Mouse (Mus musculus) frontal cortex, adult 2 months (tissue): Measurements from ENCODE around the gene Dok4. TPM values are rescaled to one million over a fixed set of nuclear protein-coding genes. Genes with fewer than 3 reads are reported as not detected.

Experiments
- DNase-seq, 2 experiments: peaks; one replicate each; pipeline ENCODE4 v3.0.0; 2022; ENCODE audit warnings: low spot score in 1 of 2; ENCODE audit errors: extremely low spot score in 1 of 2
- polyA plus RNA-seq: library from polyadenylated mRNA; depleted of rRNA; stranded (reverse); fragments of >200 nt; gene quantifications from 2 replicates; pipeline ENCODE4 v1.2.3, GENCODE M21; 2012; rRNA removed

Gene Dok4
- 19.4 and 21.0 TPM in 2 replicates for polyA plus RNA-seq

GRCm38 (mm10) chr8:94876197-94876730, at the start of gene Dok4:
Gene Dok4 (minus strand): TSS chr8:94876330.
- DNase-seq, result peak in 1 of 2 experiments; percentile 76

DNA sequence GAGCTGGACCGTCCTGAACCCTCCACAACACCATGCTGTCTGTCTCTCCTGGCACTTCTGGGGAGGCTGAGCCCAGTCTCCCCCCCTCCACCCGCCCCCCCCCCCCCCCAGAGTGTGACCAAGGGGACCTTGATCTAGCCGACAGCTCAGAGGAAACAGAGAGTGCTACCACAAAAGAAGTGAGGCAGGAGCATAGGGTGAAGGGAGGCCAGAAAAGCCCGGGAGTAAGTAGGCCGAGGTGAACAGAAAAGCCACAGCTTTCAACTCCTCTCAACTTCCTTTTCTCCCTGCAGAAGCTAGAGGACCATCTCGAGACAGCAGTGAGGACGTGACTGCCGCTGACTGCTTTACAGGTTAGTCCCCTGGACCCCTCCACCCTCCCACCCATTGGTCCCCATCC, 47.3 kb upstream of the Dok4 start, which contains the start of gene Adgrg5:
TSS of gene Adgrg5 (plus strand) at position 290 of the 400 bp plus-strand sequence.
- DNase-seq, result no peak

GRCm38 (mm10) chr8:94922602-94923001, 46.5 kb upstream of the Dok4 start:
- no peak for DNase-seq

DNA sequence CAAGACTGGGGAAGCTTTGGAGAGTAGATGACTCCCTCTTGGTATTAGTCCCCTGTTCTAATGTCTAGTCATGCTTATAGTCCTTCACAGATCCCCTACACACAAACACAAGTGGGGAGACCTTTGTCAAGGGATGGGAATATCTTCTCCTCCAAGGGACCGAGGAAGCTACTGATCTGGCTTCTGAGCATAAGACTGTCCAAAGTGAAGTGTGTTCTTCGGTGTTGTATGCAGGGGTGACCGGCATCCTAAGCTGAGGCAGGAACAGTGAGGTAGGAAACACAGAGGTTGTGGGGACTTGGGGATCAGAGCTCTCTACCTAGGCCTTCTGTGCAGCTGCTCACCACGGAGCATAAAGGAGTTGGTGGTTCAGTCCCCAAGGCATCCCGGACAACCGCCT, 46.0 kb upstream of the Dok4 start:
- no peak for DNase-seq

DNA sequence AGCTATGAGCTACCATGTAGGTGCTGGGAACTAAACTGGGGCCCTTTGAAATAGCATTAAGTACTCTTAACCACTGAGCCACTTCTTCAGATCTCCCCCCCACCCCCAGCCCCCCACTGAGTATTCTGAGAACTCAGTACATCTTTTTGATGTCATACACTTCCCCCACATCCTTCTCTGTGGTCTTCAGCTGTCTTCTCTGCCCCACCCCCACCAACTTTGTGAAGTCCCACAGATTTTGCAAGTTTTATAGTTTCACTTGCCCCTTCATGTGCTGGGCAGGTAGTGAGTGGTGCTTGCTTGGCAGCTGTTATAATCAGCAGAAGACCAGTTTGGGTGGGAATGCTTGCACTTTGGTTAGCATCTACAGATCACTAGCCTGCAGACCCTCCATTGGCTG, 43.1 kb upstream of the Dok4 start:
- DNase-seq, result no peak

- DNase-seq, result no peak
Measured at GRCm38 (mm10) chr8:94917851-94918495, 41.8 kb upstream of the Dok4 start, which contains the start of gene Ccdc102a. Gene Ccdc102a (minus strand): TSS chr8:94918098.

DNA sequence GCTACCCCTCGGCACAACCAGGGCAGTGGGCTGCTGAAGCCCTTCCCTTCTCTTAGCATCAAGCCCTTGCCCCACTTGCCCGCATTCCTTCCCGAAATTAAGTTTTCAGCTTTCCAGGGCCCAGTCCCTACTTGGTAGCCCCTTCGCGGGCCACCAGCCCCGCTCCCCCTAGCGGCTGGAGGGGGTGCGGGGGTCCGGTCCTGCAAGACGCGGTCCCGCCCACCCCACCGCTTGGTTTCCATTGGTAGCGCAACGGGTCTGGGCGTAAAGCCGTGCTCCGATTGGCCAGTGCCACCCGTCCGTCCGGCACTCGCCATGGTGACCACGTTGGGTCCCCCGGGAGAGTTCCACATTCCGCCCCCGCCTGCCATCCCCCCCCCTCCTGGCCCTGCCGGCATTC, 41.2 kb upstream of the Dok4 start:
- DNase-seq, result peak; percentile 36 to 68

DNA sequence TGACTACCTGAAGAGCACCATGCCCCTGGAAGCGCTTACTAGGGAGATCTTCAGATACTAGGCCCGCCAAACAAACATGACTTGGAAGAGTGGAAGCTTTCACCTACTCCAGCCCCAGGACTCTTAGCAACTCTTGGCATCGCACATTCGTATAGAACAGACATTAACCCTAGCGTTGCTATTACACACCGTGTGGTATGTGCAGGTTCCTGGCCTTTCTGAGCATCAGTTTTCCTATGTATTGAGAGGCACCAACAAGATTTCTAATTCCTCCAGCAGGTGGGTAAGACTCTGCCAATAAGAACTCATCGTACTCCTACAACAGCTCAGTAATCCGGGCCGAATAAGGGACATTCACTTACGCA, 40.8 kb upstream of the Dok4 start:
- no peak for DNase-seq

DNA sequence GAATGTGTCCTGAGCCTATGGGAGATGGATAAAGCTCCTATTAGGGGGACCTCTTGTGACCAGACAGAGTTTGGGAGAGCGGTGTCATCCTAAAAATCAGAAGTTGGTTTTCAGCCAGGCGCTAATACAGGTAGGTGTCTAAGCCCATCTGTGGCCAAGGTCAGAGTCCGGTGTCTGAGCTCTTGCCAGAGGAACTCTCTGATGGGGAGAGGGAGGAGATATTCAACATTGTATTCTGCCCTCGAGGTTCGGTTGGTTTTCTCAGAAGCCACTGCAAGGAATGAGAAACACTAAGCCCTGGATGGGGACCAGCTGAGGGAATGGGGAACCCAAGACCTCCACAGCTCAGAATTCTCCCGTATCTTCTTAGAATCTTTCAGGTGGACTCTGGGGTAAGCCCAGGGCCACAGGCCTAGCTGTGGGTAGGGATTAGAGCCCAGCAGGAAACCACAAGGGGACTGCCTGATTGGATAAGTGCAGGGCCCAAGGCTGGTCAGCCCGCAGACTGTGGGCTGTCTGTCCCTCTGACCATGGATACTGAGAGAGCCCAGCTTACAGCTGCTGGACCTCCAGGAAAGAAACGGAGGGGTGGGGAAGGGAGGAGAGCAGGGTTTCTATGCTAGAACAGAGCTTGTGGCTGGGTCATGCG, 40.3 kb upstream of the Dok4 start:
- no peak for DNase-seq

DNA sequence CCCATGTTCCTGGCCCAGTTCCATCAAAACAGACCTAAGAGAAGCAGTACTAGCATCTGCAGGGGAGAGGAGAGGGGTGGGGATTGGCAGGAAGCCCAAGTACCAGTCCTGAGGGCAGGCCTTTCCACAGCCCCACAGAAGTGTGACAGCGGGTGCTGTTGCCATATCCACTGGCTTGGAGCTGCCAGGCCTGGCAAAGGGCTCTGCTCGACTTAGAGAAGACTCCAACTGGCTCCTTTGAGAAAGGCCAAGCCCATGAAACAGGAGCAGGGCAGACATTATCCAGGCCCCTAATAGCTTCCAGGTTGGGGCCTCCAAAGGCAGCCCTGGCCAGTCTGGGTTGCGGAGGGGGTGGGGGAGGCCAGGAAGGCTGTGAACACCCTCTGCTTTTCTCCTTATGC, 38.6 kb upstream of the Dok4 start:
- DNase-seq, result no peak

DNA sequence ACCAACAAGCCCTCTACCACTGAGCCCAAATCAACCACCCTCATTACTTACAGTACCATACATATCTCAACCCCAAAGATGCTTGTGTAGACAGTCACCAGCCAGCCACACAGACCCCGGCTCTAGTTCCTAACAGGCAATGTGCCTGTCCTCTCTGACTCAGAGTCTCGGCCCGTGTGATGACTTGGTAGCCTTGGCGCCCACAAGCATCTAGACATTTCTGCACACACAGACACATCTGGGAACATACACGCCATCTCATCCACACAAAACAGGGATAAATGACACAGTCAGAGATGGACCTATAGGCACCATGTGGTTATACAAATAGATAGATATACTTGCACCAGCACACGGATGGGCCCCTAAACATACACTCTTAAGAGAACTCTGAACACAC, 38.1 kb upstream of the Dok4 start:
- DNase-seq, result no peak

DNA sequence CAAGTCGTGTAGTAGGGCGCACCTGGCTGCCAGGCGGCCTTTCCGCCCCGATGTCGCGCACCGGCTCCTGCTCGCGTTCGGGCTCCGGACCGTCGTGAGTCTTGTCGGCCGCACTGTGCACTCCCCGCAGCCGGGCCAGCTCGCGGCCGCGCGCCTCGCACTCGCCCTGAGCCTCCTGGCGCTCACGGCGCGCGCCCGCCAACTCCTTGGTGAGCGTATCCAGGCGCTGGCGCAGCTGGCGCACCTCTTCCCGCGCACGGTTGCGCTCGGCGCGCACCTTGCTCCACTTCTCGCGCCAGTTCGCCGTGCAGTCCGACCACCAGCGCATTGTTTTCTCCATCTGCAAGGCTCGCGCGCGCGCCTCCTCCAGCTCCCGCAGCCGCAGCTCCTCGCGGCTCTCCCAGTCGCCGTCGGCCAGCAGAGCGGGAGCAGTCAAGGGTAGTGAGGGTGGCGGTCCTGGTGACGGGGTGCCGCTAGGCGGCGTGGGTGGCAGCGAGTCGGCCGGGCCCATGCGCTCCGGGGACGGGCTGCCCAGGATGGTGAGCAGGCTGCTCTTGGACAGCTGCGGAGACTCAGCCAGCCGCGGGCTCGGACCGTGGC, 37.0 kb upstream of the Dok4 start:
- peak in 1 of 2 experiments; percentile 47 for DNase-seq

DNA sequence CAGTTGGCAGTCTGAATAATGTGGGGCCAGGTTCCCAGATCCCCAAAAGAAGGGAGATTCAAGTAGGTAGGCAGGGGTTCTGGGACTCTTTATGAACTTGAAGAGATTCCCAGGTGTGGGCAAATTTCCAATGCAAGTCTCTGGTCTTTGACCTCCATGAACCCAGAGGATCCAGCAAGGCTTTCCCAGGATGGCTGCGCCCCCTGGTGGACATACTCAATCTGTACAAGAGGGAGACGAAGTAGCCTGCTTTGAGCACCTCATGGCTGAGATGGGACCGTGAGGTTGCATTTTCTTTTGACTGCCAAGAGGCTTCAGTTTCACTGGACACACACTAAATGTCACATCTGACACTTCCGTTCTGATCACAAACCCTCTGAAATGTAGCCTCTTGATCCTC, 32.7 kb upstream of the Dok4 start:
- DNase-seq, result peak in 1 of 2 experiments; percentile 87

DNA sequence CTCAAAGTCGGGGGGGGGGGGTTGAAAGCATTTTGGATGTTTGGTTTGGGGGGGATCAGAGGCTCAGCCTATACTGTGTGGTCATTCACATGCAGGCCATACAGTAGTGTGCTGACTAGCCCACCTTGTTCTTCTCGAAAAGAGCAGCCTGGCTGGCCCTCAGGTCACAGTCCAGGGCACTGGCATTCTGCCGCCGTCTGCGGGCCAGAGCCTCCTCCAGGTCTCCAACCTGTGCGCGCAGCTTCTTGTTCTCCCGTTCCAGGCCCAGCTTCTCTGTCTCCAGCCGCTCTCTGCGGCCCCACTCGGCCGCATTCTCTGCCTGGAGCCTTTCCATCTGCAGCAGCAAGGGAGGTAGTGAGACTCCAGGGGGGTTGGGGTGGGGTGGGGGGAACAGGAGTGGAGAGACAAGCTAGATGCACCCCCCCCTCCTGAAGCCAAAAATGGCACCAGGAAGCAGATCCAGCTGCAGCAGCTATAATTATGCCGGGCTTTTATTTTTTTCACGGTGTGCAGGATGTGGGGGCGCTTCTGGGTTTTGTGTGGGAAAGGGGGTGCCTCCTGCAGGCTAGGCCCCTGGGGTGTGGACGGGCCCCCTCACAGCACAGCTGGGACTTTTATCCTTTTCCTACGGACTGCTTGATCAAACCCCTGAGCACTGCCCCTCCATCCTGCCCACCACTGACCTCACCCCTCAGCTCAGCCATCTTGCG, 31.6 kb upstream of the Dok4 start:
- peak in 1 of 2 experiments; percentile 37 for DNase-seq

DNA sequence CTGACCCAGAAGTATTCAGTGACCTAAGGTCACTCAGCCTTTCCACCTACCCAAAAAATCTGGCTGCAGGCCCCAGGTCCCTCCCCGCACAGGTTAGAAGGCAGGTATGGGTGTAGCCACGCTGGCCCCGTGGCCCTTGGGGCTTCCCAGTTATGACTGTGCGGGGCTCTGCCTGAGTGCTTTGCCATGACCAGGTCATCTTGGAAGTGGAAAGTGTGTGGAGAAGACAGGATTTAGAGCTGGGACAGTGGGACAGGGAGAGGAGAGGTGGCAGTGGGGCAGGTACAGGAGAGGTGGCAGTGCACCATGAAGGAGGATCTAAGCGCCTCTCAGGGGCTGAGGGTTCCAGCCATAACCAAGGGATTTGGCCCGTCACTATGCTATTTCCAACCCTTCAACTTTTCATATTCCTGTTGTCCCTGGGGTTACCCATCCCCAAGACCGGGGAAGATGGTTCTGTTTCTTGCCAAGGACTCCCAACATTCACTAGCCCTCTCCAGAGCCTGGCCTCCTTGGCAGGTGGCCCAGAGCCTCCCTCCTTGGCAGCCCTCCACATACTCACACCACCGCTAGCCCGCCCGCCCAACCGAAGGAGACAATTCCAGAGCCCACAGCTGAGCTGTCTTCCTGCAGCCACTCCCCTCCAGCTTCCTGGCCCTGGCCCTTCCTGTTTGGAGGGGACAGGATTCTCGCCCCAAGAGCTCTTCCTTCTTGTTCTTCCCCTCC, 28.5 kb upstream of the Dok4 start:
- DNase-seq, result peak in 1 of 2 experiments; percentile 60

DNA sequence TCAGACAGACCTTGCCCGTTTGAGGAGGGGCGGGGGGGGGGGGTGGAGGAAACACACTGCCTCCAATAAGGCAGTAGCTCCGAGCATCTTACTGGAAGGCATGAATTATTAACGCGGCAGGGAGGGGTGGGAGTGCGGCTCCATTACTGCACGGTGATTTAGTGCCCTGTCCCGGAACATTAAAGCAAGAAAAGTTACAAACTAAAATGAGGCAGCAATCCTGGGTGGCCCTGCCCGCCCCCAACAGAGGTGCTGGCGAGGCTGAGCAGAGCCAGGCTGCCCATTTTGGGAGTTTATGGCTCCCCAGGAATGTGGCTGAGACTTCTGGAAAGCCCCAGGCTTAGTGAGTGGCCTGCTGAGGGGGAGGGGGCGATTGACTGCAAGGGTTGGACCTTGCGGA, 27.6 kb upstream of the Dok4 start:
- DNase-seq, result no peak

DNA sequence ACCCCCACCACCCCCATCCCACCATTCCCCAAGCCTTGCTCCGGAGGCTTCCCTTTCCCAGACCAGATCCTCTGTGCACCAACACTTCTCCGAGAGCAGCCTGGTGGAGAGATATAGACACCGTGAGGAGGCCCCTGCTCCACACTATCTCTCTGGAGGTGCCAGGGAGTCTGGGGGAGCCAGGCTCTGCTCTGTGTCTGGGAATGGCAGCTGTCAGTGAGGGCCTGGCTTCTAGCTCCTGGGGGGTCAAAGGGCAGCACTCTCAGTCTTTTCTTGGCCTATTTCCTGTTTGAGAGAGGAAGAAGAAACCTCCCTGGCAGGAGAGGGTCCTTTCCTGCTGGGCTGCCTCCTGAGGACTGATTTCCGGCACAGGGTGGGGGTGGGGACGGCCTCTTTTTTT, 24.9 kb upstream of the Dok4 start:
- no peak for DNase-seq

DNA sequence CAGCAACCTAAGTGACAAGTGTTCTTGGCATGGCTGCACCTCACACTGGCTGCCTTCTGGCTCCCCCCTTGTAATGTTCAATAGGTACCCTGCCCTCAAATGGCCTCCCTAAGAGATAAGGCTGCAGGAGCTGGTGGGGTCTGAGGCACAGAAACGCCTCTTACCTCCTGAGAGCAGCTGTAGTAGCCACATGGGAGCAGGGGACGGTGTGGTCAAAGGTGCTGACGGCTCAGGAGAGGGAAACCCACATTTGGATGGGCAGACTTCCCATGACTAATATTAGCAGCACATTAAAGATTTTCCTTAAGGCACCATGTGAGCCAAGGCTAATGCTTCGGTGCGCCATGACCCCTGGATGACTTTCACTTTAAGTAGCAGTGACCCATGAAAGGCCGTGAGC, 24.5 kb upstream of the Dok4 start:
- DNase-seq, result no peak

- no peak for DNase-seq
Measured at GRCm38 (mm10) chr8:94899262-94899661, 23.1 kb upstream of the Dok4 start.

DNA sequence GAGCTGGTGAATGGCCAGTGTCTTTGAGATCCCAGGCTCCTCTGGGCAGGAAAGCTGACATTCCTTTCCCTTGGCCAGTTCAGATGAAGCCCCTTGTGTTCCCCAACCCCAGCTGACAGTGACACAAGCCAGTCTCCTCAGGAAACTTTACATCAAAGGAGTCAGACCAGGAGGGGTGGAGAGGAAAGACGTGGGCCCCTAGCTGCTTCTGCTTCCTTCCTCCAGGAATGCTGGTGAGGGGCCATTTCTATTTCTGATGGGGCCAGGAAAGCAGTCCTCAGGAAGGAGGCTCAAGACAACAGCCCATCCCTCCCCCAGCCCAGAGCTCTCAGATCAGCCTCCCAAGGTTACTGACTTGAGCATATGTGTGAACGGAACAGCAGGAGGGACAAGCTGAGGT, 16.8 kb upstream of the Dok4 start:
- no peak for DNase-seq
